Mouse (Mus musculus): ENCODE measurements around the gene Ptprt. TPM values are rescaled to one million over a fixed set of nuclear protein-coding genes. Genes with fewer than 3 reads are reported as not detected.

Gene Ptprt
- total RNA-seq, 2 experiments from 2014 or later, result 62.1 to 65.5 TPM

DNA sequence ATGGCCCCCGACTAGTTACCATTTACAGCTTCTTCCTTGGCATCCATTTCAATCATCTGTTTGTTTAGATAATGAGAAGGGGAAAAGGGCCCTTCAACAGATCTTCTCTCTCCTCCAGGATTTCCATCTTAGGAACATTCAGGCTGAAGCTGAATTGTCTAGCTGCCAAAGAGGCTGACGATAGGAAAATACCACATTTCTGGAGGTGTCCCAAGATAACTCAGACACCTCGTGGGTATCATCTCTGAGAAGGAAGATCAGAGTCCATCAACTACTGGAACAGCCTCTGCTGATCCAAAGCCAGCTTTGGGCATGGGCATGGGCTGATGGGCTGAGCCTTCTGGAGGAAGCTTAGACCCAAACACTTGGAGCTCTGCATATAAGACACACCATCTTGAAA lies 242.8 kb downstream of the Ptprt start:
- no peak for DNase-seq (ENCODE audit: low spot score in 2 of 2)

DNA sequence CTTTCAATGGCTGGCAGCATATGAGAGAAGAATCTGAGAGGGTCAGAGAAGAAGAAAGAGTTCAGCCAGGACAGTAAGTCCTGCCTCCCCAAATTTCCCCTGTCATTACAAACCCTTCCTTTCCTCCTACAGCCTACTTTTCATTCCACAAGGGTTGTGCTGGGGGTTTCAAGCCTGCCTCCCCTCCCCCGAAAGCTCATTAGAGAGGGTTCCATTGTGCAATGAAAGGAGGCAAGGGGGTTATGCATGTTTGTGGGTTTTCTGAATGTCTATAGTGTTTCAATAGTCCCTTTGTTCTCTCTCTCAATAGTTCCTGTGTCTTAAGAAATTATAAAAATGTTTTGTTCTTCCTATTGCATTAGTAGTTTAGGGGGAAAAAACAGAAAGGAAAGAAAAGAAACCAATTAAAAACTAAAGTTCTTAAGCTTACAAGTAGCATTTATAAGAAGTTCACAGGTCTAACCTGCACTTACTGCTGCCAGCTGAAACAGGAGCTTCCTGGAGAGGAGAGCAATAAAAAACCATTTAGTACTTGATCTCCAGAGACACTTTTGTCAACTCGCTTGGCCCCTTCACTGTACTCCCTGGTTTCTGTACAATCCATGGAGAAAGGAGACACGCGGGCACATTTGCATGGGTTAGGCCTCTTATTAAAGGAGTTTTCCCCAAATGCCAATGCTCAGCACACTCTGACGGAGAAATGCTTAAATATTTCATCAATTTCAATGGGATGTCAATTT lies 247.7 kb downstream of the Ptprt start:
- no peak for DNase-seq (ENCODE audit: low spot score in 2 of 2)

GRCm38 (mm10) chr2:162411014-162411413 lies 249.9 kb downstream of the Ptprt start:
- peak; percentile 36 to 56 for DNase-seq (ENCODE audit: low spot score in 2 of 2)

DNA sequence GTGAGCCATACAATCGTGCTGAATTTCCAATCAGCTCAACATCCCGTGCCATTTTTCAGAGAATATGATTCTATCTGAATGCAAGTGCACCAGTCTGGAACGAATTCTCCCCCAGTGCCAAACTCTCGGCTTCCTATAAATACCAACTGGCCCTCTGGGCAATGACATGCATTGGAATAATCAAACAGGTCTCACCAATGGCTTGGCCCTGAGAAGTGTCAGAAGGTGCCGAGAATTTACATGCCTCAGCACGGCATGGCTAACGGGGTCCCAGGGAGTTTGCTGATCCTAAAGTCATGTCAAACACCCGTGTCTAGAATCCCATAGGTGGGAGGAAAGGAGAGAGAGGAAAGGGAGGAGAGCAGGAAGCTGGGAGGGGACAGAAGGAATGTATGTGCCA lies 251.7 kb downstream of the Ptprt start:
- DNase-seq (ENCODE audit: low spot score in 2 of 2), result no peak

GRCm38 (mm10) chr2:162401316-162402100 lies 259.4 kb downstream of the Ptprt start:
- DNase-seq (ENCODE audit: low spot score in 2 of 2), result no peak

DNA sequence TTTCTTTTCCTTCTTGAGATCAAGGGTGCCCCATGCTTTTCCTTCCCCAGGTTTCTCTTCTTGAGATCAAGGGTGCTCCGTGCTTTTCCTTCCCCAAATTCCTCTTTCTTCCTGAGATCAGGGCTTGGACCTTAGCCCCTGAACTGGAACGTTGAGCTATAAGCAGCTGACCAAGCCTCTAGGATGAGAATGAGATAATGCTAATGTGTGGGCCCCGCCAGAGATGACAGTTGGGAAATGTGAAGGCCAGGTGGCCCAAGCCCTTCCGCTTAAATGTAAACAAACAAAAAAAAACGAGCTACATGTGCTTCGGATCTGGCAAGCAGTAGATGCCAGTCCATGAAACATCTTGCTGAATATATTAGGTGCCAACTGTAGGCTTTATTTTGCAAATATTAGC lies 266.3 kb downstream of the Ptprt start:
- no peak for DNase-seq (ENCODE audit: low spot score in 2 of 2)

GRCm38 (mm10) chr2:162391834-162392233 lies 269.1 kb downstream of the Ptprt start:
- DNase-seq (ENCODE audit: low spot score in 2 of 2), result peak; percentile 39 to 58

GRCm38 (mm10) chr2:162377309-162377708 lies 283.6 kb downstream of the Ptprt start:
- DNase-seq (ENCODE audit: low spot score in 2 of 2), result no peak

GRCm38 (mm10) chr2:162349047-162349446 lies 311.9 kb downstream of the Ptprt start:
- no peak for DNase-seq (ENCODE audit: low spot score in 2 of 2)

- no peak for DNase-seq (ENCODE audit: low spot score in 2 of 2)
Observed at GRCm38 (mm10) chr2:162341846-162342245, 319.1 kb downstream of the Ptprt start.

GRCm38 (mm10) chr2:162340231-162340630 lies 320.7 kb downstream of the Ptprt start:
- no peak for DNase-seq (ENCODE audit: low spot score in 2 of 2)

GRCm38 (mm10) chr2:162332066-162332683 lies 328.8 kb downstream of the Ptprt start:
- no peak for DNase-seq (ENCODE audit: low spot score in 2 of 2)

GRCm38 (mm10) chr2:162329430-162329829 lies 331.5 kb downstream of the Ptprt start:
- no peak for DNase-seq (ENCODE audit: low spot score in 2 of 2)

DNA sequence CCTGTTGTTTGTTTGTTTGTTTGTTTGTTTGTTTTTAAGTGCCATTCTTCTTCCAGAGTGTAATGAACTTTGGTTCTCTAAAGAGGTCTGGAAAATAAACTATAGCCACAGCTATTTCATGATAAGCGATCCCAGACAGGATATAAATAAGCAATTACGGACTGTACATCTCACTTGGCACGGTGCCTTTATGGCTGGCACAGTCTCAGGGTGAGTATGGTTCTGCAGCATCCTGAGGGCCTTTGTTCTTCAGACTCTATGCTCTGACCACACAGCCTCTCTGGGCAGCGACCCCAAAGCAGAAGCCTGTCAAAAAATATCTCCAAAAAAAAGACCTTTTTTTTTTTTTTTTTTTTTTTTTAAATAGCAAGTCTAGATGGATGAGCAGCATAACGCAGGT lies 338.5 kb downstream of the Ptprt start:
- no peak for DNase-seq (ENCODE audit: low spot score in 2 of 2)

- no peak for DNase-seq (ENCODE audit: low spot score in 2 of 2)
Observed at GRCm38 (mm10) chr2:162307996-162308395, 353.0 kb downstream of the Ptprt start.

DNA sequence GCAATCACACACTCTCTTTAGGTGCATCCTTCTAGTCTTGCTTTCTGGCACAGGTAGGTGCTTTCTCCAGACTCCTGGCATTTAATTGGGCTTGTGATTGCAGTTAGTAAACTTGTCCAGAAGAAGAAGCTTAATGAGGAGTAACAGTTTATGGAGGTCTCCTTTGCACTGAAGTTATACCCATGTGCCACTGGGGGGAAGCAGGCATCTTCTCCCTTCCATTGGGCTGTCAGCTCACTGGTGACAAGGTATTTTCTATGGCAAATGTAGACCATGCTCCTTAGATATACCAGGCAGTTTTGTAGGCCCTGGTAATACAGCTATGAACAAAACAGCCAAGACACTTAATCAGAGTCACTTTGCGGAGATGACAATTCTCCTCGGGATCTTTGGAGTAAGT lies 366.9 kb downstream of the Ptprt start:
- peak; percentile 8 to 30 for DNase-seq (ENCODE audit: low spot score in 2 of 2)

GRCm38 (mm10) chr2:162282606-162283005 lies 378.3 kb downstream of the Ptprt start:
- DNase-seq (ENCODE audit: low spot score in 2 of 2), result no peak

GRCm38 (mm10) chr2:162282121-162282520 lies 378.8 kb downstream of the Ptprt start:
- DNase-seq (ENCODE audit: low spot score in 2 of 2), result no peak

- DNase-seq (ENCODE audit: low spot score in 2 of 2), result no peak
Observed at GRCm38 (mm10) chr2:162273826-162274225, 387.1 kb downstream of the Ptprt start.

- DNase-seq (ENCODE audit: low spot score in 2 of 2), result no peak
Observed at GRCm38 (mm10) chr2:162251272-162251671, 409.7 kb downstream of the Ptprt start.

DNA sequence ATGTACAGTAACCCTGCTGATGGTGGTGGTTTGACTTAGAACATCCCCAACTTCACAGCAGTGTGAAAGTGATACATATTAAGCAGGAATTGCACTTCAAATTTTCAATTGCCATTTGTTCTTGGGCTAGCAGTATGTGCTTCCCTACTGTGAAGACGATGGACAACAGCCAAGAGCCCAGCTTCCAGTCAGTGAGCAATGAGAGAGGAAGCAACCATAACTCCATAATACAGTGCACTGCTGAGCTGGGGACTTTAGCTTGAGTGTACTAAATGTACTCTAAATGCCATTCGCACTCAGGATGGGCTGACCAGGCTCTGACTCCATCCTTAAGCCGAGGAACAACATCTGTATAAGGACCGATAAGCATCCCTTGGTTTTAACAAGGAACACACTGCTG lies 412.7 kb downstream of the Ptprt start:
- peak in 1 of 2 experiments; percentile 5 for DNase-seq (ENCODE audit: low spot score in 2 of 2)

DNA sequence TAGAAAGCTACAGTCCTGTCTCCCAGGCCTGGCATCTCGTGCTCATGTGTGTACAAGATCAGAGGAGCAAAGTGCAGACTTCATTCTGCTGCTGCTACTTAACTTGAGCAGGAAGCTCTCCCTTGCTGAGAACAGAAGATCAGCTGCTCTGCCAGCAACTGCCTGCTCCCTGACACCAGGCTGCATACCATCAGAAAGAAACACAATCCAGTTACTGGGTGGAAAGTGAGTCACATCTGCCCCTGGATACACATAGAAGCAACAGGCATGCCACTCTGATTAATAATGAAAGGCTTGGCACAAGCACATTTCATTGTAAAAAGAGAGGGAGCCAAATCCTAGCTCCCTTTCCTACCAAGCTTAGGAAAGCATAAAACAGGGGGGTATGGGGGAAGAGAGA lies 438.5 kb downstream of the Ptprt start:
- peak in 1 of 2 experiments; percentile 8 for DNase-seq (ENCODE audit: low spot score in 2 of 2)

Data from layer of hippocampus, postnatal 10 days (tissue).